Mouse (Mus musculus) CD4-positive, CD25-positive, alpha-beta regulatory T cell, adult 2 months (primary cell): ENCODE results near the gene Pepd.

Source experiments
- DNase-seq: peaks from one replicate; pipeline ENCODE4 v3.0.0-alpha.2; 2012; ENCODE audit warnings: low read depth, low spot score

Gene Pepd

GRCm38 (mm10) chr7:35055619-35056435, 143.6 kb downstream of the Pepd start:
- DNase-seq: no peak

GRCm38 (mm10) chr7:35056436-35056864, 144.3 kb downstream of the Pepd start, which contains the start of gene Cebpg:
Gene Cebpg (minus strand): TSS chr7:35056573.
- DNase-seq: peak; percentile 97

GRCm38 (mm10) chr7:35056999-35057398, 144.8 kb downstream of the Pepd start:
- DNase-seq: peak; percentile 42

- no peak for DNase-seq
Measured at GRCm38 (mm10) chr7:35057569-35057968, 145.4 kb downstream of the Pepd start.

- DNase-seq: no peak
Measured at GRCm38 (mm10) chr7:35058329-35058728, 146.2 kb downstream of the Pepd start.

GRCm38 (mm10) chr7:35059467-35059866, 147.3 kb downstream of the Pepd start:
- peak; percentile 40 for DNase-seq

- no peak for DNase-seq
Measured at GRCm38 (mm10) chr7:35064286-35065258, 152.4 kb downstream of the Pepd start.

- DNase-seq: no peak
Measured at GRCm38 (mm10) chr7:35065958-35066357, 153.8 kb downstream of the Pepd start.

- DNase-seq: no peak
Measured at GRCm38 (mm10) chr7:35066640-35067212, 154.5 kb downstream of the Pepd start.

GRCm38 (mm10) chr7:35076645-35077044, 164.5 kb downstream of the Pepd start:
- DNase-seq: no peak

- peak; percentile 3 for DNase-seq
Measured at GRCm38 (mm10) chr7:35080843-35081338, 168.7 kb downstream of the Pepd start.

- DNase-seq: no peak
Measured at GRCm38 (mm10) chr7:35081406-35082104, 169.4 kb downstream of the Pepd start.

- DNase-seq: no peak
Measured at GRCm38 (mm10) chr7:35084565-35085360, 172.6 kb downstream of the Pepd start.

GRCm38 (mm10) chr7:35086271-35086861, 174.2 kb downstream of the Pepd start:
- no peak for DNase-seq

- DNase-seq: no peak
Measured at GRCm38 (mm10) chr7:35090550-35090949, 178.4 kb downstream of the Pepd start.
